Mouse (Mus musculus) T-helper 17 cell (primary cell): ENCODE data around the gene Otud5.
"Not testable (repeated sequence)": the region's sequence is repeated elsewhere in the genome, so short reads cannot be mapped to it uniquely, and the experiment has no call there.

ENCODE experiments used
- in situ Hi-C, 2 experiments: fragments of 300-600 bp; cut with MboI, MseI; formaldehyde crosslinking; loops; 1 replicate in 1 of 2; 2 replicates in 1 of 2; pipeline ENCODE4 v1.15.1; 2025; ENCODE audit warnings: high pct_unique_total_duplicates in 2 of 2

The Otud5 gene

DNA sequence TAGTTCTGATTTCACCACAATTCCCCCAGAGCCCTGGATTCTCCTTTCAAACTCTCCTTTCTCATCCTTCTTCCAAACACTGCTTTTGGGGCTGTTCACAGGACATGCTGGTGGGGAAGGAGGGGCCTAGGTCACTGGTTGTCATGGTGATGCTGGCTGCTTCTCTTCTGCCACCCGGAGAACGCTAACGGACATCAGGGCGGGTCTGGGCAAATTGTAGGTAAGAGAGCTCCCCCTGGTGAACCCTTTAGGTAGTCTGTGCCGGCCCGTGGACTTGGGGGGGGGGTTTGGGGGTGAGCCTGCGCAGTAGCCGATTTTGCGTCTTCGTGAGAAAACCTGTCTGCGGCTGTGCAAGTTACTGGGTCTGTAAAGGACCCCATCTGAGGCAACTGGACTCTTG, 38.7 kb downstream of the Otud5 start:
- in situ Hi-C loops: no loop called here

DNA sequence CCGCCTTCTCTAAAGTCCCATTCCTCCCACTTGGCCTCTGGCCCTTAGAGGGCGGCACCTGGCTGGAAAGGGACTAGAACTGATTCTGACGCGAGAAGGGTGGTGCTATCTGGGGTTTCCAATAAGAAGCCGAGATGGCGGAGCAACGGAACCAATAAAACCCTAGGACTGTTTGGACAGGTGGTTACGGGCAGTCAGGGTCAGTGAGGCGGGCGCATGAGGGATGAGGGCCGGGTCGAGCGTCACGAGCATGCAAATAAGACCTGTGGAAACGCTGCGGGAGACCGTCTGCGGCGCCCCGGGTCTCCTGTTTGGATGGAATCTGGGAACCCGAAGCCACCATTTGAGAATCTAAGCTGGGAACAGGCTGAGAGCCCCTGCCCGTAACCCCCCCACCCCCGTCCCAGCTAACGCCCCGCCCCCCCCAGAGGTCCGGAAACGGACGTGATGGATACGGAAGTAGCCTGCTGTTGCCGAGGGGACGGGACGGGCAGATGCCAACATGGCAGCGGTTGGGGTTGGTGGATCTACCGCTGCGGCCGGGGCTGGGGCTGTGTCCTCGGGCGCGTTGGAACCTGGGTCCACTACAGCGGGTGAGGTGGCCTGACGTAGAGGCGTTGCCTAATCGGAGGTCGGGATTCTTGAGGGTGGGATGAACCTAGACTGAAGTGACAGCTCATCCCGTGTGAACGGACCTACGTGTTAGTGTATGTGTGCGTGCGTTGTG, 42.8 kb downstream of the Otud5 start, which contains the start of gene Slc35a2:
Gene Slc35a2, plus strand, starts transcription at position 188 of the 727 bp plus-strand sequence.
- in situ Hi-C loops: no loop called here

- in situ Hi-C loops: no loop called here
These were observed 57.0 kb downstream of the Otud5 start for GRCm38 (mm10) chrX:7898211-7898610.

- in situ Hi-C loops: no loop called here
These were observed 58.0 kb downstream of the Otud5 start, which contains the start of the genes Pqbp1 and Timm17b for GRCm38 (mm10) chrX:7898880-7899874. Pqbp1 (minus strand) TSS chrX:7899269. Timm17b (plus strand) TSS chrX:7899357.

GRCm38 (mm10) chrX:7904441-7904840, 63.3 kb downstream of the Otud5 start:
- in situ Hi-C loops: no loop called here

- in situ Hi-C loops: no loop called here
These were observed 66.6 kb downstream of the Otud5 start, which contains the start of gene Gm10491 for GRCm38 (mm10) chrX:7907735-7908134. Gm10491 (minus strand) TSS chrX:7907835.

GRCm38 (mm10) chrX:7909242-7909641, 68.1 kb downstream of the Otud5 start, which contains the start of gene Gm10490:
Gm10490 (plus strand) TSS chrX:7909542.
- in situ Hi-C loops: not testable (repeated sequence)

DNA sequence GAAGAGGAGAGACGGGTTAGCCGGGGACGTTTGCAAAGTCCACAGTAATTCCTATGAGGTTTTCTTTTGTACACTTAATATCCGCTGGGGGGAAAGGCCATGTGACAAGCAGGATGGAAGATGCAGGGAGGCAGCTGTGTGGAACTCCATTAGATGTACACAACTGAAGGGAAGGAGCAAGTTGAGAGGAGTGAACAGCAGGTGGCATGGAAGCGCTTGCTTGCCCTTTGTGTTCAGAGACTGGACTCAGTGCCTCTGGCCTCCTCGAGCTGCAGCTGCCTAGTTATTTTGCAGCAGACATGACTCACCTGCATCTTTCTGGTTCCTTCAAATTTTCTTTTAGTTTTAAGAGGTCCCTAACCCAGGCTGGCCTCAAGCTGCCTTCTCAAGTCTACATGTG, 69.3 kb downstream of the Otud5 start:
- in situ Hi-C loops: loop anchor here (5.0 kb wide), 1 partner anchor 107 kb away; the partner anchor contains the start of gene Glod5 (in 2 of the 2)

- in situ Hi-C loops: not testable (repeated sequence)
These were observed 74.5 kb downstream of the Otud5 start for GRCm38 (mm10) chrX:7915669-7916068.

GRCm38 (mm10) chrX:7917960-7918359, 76.8 kb downstream of the Otud5 start:
- in situ Hi-C loops: not testable (repeated sequence)

DNA sequence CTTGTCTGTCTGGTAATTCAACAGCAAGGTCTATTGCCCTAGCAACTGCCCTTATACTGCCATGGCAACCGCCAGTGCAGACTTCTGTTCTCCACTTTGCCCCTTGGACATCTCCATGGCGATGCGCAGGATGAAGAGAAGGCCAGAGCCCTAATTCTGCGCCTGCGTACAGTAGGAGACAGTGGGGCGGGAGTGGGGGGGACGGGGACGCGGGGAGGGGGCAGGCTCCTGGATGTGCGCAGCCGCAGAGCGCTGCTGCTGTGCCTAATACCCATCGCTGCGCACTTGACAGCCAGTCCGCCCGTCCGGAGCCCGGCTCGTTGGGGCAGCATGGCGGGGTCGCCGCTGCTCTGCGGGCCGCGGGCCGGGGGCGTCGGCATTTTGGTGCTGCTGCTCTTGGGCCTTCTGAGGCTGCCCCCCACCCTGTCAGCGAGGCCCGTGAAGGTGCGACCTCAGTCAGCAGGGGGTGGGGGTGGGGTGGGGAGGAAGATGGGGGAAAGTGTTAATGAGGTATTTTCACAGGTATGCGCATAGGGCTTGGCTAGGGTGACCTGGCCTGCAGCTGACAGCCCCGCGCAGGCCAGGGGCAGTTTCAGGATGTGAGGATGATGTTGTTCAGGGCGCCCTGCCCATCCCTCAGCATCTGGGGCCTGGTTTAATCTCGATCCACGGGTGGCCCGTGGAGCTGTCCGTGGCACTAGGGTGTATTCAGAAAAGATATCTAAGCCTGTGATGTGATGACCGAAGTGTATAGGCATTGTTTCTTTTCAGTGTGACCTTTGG, 78.6 kb downstream of the Otud5 start, which contains the start of gene Pcsk1n:
Gene Pcsk1n, plus strand, starts transcription at position 222 of the 783 bp plus-strand sequence.
- in situ Hi-C loops: no loop called here

GRCm38 (mm10) chrX:7922032-7922431, 80.9 kb downstream of the Otud5 start:
- in situ Hi-C loops: no loop called here
